Mouse (Mus musculus): ENCODE data around the gene Edf1.

The Edf1 gene

DNA sequence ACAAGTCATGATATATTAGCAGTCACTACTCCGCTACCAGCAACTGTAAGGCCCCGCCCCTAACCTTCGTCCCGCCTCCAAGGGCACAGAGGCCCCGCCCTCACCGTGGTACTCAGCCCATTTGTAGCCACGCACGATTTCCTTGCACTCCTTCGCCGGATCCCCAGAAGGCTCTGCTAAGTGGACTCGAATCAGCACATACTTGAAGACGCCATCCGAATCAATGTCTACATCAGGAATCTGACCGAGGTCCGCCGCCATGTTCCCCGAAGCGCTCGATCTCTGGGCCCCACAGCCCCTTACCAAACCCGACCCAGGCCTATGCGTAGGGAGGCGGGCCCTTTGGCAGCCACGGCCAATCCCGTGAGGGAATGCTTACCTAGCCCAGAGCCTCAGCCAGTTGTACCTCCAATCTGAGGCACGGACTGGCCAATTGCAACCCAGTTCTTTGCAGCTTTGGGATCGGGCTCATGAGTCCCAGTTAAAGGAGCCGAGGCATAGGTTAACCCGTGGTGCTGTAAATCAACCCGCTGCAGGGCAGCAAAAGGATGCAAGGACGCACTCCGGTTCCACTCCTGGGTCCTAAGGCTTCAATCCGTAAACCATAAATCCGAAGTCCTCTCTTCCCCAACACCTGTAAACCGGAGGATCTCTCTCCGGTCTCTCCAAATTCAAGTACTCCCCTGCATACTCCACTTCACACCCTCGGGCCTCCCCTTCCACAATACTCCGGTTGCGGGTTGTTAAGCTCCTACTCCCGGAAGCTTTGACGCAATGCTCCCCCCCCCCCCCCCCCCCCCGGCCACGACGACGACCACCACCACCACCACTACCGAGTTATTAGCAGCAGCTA, 17.2 kb downstream of the Edf1 start, which contains the start of the genes Mamdc4 and Phpt1:
Gene Mamdc4 (minus strand): TSS at position 267 of the 853 bp plus-strand sequence.
Gene Phpt1 (minus strand): TSS at position 646 of the 853 bp plus-strand sequence.
- no peaks in the 10 kb centered on the region for H3K27me3 ChIP-seq (ENCODE audit: control insufficient read depth, insufficient read depth, low read length, poor library complexity, severe bottlenecking)
- DNase-seq (ENCODE audit: low read depth, low spot score), result peak; percentile 96
- H3K36me3 ChIP-seq (ENCODE audit: control insufficient read depth, insufficient read depth, low read length, poor library complexity, severe bottlenecking), result no peaks in the 10 kb centered on the region

DNA sequence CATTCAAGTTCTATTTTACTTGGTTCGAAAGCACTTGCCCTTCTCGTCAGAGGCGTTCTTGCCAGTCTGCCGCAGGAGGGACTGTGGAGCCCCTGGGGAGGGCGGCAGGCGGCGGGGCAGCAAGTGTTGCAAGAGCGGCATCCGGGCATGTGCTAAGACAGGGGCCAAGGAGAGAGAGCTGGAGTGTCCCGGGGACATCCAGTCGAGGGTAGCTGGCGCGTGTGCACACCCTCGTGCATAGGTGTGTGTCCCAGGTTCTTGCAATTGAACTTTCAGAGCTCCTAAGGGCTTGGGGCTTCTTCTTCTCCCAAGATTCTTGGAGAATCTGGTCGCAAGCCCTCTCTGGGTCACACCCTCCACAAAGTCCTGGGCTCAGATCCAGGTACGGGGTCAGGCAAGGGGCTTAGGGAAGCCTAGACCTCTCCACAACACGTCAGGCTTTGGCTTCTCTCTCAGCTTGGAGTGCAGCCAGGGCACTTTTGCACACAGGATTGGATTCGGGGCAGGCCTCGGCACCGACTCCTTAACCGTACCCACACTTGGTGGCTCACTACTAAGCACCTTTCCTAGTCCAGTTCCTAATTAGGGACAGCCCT, 17.9 kb downstream of the Edf1 start:
- Histone ChIP-seq H3K27me3 (ENCODE audit: control insufficient read depth, insufficient read depth, low read length, poor library complexity, severe bottlenecking) (no peaks in the 10 kb centered on the region), H3K36me3 (ENCODE audit: control insufficient read depth, insufficient read depth, low read length, poor library complexity, severe bottlenecking) (no peaks in the 10 kb centered on the region)
- peak; percentile 46 for DNase-seq (ENCODE audit: low read depth, low spot score)

DNA sequence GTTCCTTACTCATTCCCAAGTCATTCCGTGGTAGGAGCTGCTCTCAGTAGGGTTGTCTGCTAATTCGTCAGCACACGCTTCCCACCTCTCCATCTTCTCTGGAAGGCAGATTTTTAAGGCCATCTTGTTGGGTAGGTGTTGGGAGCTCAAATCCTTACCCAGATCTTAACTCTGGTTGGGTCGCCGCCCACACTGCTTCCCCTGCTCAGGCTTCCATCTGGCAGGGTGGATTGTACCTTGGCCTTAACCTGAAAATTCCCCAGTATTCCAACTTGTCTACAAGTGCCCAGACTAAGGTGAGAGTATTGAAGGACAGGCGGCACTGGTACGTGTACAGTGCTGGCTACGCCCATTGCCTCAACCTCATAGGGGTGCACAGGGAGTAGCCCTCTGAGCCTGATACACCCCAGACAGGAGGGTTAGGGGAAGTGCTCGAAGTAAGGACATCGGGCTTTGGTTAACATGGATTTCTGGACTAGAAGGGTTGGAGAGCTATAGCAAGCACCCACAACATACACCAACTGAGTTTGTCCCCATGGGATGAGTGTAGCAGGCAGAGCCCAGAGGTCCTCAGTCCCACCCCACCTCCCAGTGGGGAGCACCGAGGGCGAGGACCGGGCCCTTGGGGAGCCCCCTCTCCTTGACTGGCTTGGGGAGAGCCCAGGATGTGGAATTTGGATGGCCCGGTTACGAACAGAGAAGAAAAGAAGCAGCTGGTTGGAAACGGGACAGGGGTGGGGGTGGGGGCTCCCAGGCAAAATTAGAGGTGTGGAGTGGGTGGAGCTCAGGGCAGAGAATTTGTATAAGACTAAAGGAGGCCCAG, 18.6 kb downstream of the Edf1 start:
- no peak for DNase-seq (ENCODE audit: low read depth, low spot score)
- no peaks in the 10 kb centered on the region for H3K36me3 ChIP-seq (ENCODE audit: control insufficient read depth, insufficient read depth, low read length, poor library complexity, severe bottlenecking)
- H3K27me3 ChIP-seq (ENCODE audit: control insufficient read depth, insufficient read depth, low read length, poor library complexity, severe bottlenecking), result no peaks in the 10 kb centered on the region

DNA sequence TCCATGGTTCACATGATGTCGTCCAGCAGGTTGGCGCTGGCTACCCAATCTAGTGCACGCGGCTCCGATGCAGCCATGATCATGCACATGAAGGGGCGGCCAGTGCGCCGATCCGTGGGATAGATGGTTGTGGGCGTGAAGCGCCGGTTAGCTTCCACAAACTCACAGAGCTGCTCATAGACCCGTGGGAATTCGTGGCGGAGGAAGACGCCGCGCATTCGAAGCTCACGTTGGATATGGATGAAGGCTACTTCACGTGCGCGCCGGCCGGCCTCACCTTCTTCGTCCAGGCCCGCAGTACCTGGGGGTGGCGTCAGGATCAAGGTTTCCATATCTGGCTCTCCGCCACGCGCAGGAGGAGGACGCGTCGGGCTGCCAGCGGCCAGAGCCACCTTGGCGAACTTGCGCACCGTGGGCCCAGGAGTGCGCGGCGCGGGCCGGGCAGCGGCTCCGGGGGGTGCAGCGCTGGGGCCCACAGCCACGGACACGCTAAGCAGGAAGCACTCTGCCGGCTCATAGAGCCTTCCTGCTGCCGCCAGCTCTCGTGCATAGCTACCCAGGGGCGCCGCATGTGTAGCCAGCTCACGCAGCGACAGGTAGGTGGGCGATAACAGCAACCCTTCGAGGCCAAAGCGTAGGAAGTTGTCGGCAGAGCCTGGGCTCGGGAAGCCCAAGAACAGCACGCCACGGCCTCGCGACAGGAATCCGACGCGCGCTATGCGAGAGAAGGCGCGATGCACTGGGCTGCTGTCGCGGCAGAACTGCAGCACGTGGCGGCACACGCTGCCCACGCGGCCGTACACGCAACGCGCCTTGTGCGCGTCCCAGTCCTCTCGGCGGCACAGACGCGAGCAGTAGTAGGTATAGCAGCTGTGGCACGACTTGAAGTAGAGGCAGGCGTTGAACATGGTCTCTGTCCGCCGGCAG, 19.6 kb downstream of the Edf1 start:
- no peaks in the 10 kb centered on the region for H3K36me3 ChIP-seq (ENCODE audit: control insufficient read depth, insufficient read depth, low read length, poor library complexity, severe bottlenecking)
- peak; percentile 46 for DNase-seq (ENCODE audit: low read depth, low spot score)
- no peaks in the 10 kb centered on the region for H3K27me3 ChIP-seq (ENCODE audit: control insufficient read depth, insufficient read depth, low read length, poor library complexity, severe bottlenecking)

DNA sequence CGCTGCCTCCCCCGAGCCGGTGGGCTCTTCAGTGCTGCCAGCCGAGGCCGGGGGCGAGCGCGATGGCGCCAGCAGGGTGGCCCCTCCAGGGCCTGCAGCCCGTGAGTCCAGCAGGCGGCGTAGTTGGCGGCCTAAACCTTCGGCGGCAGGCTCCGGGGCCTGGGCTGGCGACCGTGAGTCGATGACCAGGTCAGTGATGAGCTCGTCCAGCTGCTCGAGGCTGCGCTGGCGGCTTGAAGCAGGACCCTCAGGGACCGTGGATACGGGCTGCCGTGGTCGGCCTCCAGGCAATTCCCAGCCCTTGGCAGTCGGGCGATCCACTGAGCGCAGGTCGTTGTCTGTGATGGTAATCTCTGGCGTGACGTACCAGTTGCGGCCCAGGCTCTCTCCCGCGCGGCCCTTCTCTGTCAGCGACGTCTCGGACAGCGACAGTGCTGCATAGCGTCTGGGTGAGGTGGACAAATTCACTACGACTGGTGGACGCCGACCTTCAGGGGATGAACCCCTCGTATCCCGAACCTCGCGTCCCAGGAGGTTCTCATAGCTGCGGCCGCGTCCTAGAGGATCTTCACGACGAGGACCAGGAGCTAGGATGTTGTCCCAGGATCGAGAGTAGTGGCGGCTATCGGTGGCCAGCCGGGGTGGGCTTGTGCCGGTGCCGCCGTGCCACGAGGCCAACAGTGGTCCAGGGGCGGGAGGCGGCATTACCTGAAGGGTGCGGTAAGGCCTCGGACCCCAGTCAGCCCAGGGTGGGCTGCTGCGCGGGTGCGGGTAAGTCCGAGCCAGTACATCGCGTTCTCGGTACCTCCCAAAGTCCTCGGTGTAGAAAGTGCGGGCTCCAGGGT, 20.5 kb downstream of the Edf1 start:
- no peaks in the 10 kb centered on the region; the same call in 1 of the 2 replicates for H3K36me3 ChIP-seq (ENCODE audit: control insufficient read depth, insufficient read depth, low read length, poor library complexity, severe bottlenecking)
- H3K27me3 ChIP-seq (ENCODE audit: control insufficient read depth, insufficient read depth, low read length, poor library complexity, severe bottlenecking), result no peaks in the 10 kb centered on the region
- DNase-seq (ENCODE audit: low read depth, low spot score), result peak; percentile 35

DNA sequence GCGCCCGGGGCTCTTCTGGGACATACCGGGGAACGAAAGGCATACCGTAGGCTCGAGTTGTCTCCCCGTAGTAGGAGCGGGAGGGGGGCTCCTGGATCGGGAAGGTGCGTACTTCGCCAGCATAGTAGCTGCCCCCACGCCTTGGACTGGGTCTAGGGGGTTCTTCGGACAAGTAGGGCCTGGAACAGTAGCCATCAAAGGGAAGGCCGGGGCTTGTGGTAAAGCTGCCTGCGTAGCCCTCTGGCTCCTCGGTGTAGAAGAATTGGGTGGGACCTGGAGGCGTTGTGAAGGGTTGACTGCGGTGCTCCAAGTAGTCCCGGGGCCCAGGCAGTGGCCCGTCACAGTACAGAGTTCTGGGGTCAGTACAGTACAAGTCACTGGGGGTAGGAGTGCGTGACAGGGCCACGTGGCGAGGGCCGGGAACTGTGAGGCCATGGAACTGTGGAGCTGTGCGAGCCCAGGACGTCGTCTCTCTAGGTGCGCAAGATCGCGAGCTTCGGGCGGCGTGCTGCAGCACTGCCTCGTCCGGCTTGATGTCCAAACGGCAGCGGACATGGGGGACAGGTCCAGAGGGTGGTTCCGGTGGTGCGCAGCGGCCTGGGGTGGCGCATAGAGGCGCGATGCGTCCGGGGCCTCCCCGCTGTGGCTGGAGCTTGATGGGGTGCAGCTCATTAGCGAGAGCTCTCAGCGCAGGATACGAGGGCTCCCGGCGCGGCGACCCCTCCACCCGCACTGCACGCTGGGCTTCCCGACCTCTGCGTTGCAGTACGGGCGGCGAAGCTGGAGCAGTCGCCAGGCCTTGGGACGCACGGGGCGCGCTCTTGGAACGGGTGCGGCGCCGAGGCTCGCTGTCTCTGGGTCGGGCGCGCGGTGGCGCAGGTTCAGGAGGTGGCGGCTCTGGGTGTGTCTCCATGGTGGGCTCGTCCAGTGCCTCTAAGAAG, 21.4 kb downstream of the Edf1 start:
- DNase-seq (ENCODE audit: low read depth, low spot score), result peak; percentile 22
- no peaks in the 10 kb centered on the region; the same call in 1 of the 2 replicates for H3K36me3 ChIP-seq (ENCODE audit: control insufficient read depth, insufficient read depth, low read length, poor library complexity, severe bottlenecking)
- no peaks in the 10 kb centered on the region for H3K27me3 ChIP-seq (ENCODE audit: control insufficient read depth, insufficient read depth, low read length, poor library complexity, severe bottlenecking)

DNA sequence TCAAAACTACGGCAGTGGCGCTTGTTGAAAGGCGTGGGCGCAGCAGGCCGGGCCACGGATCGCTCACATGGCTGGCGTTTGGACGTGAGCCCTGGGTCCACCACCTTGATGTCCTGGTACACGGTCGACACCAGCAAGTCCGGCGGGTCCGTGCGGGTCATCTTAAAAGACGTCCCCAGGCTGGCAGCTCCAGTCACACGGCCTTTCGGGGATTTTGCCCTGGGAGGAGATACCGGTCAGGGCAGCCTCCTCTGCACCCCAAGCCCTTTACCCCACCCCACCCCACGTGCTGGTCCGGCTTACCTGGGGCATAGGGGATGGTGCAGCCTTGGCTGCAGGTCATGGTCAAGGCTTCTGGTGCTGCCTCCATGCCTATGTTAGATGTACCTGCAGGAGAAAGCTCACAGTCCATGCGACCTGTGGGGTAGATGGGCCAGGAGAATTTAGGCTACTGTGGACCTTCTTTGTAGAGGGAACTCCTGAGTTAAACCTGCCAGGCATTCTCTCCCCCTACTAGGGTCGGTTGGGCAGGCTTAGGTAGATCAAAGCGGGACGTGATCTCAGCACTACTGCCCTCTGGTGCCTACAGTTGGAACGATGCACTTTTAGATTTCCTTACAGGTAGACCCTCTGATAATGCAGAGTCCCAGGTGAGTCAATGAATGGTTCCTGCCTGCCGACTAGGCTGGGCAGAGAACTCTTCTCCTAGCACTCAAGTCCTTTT, 22.3 kb downstream of the Edf1 start:
- DNase-seq (ENCODE audit: low read depth, low spot score), result peak; percentile 83
- Histone ChIP-seq H3K27me3 (ENCODE audit: control insufficient read depth, insufficient read depth, low read length, poor library complexity, severe bottlenecking) (no peaks in the 10 kb centered on the region), H3K36me3 (ENCODE audit: control insufficient read depth, insufficient read depth, low read length, poor library complexity, severe bottlenecking) (no peaks in the 10 kb centered on the region; the same call in 1 of the 2 replicates)

DNA sequence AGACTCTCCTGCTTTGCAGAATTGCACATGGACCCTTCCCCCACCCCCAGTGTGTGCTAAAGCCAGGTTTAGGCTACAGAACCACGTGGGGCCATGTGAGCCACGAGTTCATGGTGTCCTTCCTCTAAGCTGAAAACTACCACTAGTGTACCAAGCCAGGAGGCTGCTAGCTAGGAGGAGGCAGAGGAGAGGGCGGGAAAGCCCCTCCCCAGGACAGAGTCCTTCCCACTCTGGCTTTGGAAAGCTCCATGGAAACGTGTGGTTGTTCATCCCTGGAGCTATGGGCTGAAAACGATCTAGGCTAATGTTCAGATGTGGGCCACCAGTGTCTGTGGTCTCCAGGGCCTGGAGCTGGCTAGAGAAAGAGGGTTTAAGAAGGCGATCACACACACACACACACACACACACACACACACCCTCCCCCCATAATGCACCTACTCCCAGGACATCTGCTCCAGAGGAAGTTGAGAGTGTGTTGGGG, 23.0 kb downstream of the Edf1 start:
- DNase-seq (ENCODE audit: low read depth, low spot score), result peak; percentile 22
- no peaks in the 10 kb centered on the region; the same call in 1 of the 2 replicates for H3K36me3 ChIP-seq (ENCODE audit: control insufficient read depth, insufficient read depth, low read length, poor library complexity, severe bottlenecking)
- no peaks in the 10 kb centered on the region for H3K27me3 ChIP-seq (ENCODE audit: control insufficient read depth, insufficient read depth, low read length, poor library complexity, severe bottlenecking)

DNA sequence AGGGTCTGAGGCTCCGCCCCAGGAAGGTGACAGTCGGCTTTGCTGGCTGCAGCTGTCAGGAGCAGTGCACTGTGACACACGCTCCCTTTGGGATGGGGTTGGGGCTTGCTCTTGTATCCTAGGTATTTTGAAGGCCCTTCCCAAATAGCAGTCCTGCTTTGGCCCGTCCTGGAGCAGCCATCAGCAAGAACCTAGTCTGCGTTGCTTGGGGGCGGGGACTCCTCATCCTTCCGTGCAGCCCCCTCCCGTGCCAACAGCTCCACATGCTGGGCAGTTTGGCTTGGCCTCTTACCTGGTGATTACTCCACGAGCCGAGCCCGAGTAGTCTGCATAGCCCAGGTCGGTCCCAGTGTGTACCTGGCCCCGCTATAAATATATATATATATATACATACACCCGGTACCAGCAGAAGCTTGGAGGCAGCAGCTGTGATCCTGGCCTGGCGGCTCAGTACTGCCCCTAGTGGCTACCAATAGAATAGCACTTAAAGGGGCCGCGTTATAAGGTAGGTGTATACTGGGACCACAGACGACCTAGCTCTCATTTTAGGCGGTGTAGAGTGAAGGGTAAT, 23.7 kb downstream of the Edf1 start, which contains the start of gene Ajm1:
Gene Ajm1 (minus strand): TSS at position 464 of the 571 bp plus-strand sequence.
- Histone ChIP-seq H3K36me3 (ENCODE audit: control insufficient read depth, insufficient read depth, low read length, poor library complexity, severe bottlenecking) (no peaks in the 10 kb centered on the region; the same call in 1 of the 2 replicates), H3K27me3 (ENCODE audit: control insufficient read depth, insufficient read depth, low read length, poor library complexity, severe bottlenecking) (no peaks in the 10 kb centered on the region)
- peak; percentile 84 for DNase-seq (ENCODE audit: low read depth, low spot score)

DNA sequence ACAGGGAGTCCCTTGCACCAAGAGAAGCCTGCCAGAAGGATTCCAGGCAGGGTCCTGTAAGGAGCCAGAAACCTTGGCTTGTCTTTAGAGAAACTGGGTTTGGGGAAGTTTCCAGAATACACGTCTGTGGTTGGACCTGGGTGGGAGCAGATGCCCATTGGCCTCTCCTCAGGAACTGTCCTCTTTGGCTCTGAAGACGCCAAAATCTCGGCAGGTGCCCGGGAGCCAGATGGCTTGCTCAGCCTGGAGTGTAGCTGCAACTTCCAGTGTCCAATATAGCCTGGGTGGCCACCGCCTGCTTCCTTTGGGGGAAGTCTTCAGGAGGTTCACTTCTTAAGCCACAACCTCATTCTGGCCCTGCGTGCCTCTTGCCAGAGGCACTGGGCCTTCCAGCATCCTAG, 24.3 kb downstream of the Edf1 start:
- no peaks in the 10 kb centered on the region; the same call in 1 of the 2 replicates for H3K36me3 ChIP-seq (ENCODE audit: control insufficient read depth, insufficient read depth, low read length, poor library complexity, severe bottlenecking)
- no peaks in the 10 kb centered on the region for H3K27me3 ChIP-seq (ENCODE audit: control insufficient read depth, insufficient read depth, low read length, poor library complexity, severe bottlenecking)
- DNase-seq (ENCODE audit: low read depth, low spot score), result no peak

DNA sequence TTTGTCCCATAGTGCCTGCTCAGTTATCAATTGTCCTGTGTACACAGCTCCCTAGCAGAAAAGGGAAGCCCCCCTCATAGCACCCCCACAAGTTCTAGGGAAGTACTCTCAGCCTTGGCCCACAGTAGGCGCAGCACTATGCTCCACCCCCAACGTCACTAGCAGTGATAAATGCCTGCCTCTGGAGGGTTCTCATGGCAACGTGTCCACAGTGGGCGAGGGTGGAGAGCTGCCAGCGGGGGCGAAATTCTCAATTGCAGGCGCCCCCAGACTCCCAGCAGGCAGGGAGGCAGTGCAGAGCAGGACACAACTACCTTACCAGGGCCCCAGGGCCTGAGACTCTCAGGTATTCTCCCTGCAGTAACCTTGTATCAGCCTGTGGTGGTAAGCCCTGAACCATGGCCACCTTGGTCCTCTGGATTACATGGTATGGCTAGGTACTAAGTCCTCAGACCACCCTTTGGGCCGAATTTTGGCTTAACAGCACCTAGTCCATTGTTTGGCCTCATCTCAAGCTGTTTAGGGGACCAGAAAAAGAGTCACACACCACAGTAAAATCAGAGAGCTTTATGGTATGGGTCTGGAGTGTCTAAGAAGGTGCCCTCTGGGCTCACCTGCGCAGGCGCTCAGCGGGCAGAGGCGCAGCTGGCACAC, 24.9 kb downstream of the Edf1 start:
- no peaks in the 10 kb centered on the region for H3K27me3 ChIP-seq (ENCODE audit: control insufficient read depth, insufficient read depth, low read length, poor library complexity, severe bottlenecking)
- no peaks in the 10 kb centered on the region; the same call in 1 of the 2 replicates for H3K36me3 ChIP-seq (ENCODE audit: control insufficient read depth, insufficient read depth, low read length, poor library complexity, severe bottlenecking)
- DNase-seq (ENCODE audit: low read depth, low spot score), result peak; percentile 53
